Mouse (Mus musculus): ENCODE results near the gene Rras.

GRCm38 (mm10) chr7:44983944-44984832 lies 33.6 kb upstream of the Rras start:
- TF ChIP-seq CTCF (IDR thresholded peaks at IDR 0.05; ENCODE audit: low read depth): no peak
- TF ChIP-seq EP300 (IDR thresholded peaks at IDR 0.05; ENCODE audit: low read depth): no peak

All from liver, embryonic 14.5 days (tissue).